Mouse (Mus musculus) E14TG2a.4 (cell line): Measurements from ENCODE around the gene Tdrd9.

Source experiments
- CTCF ChIP-seq: conservative IDR thresholded peaks from 2 replicates; pipeline ENCODE4 v1.5.1; 2014; ENCODE audit warnings: low read length
- NANOG ChIP-seq: IDR thresholded peaks from 2 replicates; pipeline ENCODE4 v1.6.1; 2014; ENCODE audit warnings: borderline replicate concordance, low read length, mixed read lengths
- POU5F1 ChIP-seq: IDR thresholded peaks from 2 replicates; pipeline ENCODE4 v1.6.1; 2014; ENCODE audit warnings: low read length, borderline replicate concordance

DNA sequence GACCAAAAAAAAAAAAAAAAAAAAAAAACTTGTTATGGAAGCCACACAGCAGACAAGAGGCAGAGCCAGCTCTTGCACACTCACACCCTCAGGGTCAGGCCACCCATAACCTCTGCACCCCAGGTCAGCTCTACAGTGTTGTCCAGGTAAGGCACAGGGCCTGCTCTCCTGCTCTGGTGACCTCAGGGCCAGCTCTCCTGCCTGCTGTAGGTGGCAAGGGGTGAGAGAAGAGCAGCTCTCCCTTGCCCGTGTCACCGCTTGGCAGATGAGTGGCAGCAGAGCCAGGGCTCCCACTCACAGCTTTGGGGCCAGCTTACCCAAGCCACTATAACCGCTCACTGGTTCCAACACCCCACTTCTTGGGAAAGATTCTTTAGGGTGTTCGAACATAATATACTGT lies 109.6 kb downstream of the Tdrd9 start:
- TF ChIP-seq CTCF = no peak
- no peak for TF ChIP-seq NANOG
- TF ChIP-seq POU5F1 = no peak
